Mouse (Mus musculus) heart, adult 2 months (tissue): ENCODE measurements around the gene Sh3bgrl.

Experiments used
- CTCF ChIP-seq: fragments of 200-600 bp; IDR thresholded peaks from 2 replicates; pipeline ENCODE4 v1.8.1; 2022; ENCODE audit warnings: antibody characterized with exemption, mild to moderate bottlenecking, moderate library complexity
- EP300 ChIP-seq: fragments of 200-500 bp; IDR thresholded peaks from 2 replicates; pipeline ENCODE4 v1.6.1; 2011; ENCODE audit warnings: low read depth, low read length, control low read depth; ENCODE audit not compliant: insufficient read depth
- POLR2A ChIP-seq: fragments of 200-500 bp; IDR thresholded peaks from 2 replicates; pipeline ENCODE4 v1.6.1; 2011; ENCODE audit warnings: mild to moderate bottlenecking, low read depth, low read length, control low read depth; ENCODE audit not compliant: insufficient read depth

DNA sequence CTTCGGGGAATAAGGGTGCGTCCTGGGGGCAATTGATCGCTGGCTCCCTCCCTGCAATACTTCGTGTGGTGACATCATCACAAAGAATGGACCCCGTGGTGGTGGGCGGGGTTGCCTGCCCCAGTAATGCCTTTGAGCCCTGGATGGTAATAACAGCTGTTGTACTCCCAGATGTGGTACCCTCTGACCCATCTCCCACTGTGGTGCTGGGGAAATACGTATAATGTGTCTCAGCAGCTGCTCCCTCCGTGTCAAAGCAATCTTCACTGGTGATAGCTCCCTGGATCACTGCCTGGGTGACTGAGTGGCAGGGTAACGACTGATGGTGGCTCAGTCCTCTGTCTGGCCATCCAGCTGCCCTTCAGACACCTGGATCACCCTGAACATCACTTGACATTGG is 26.0 kb downstream of the Sh3bgrl start:
- TF ChIP-seq CTCF (no peak), EP300 (no peak), POLR2A (no peak)
